Comparison of ENCODE assay signal across 10 mouse cellular contexts in the genomic region with DNA sequence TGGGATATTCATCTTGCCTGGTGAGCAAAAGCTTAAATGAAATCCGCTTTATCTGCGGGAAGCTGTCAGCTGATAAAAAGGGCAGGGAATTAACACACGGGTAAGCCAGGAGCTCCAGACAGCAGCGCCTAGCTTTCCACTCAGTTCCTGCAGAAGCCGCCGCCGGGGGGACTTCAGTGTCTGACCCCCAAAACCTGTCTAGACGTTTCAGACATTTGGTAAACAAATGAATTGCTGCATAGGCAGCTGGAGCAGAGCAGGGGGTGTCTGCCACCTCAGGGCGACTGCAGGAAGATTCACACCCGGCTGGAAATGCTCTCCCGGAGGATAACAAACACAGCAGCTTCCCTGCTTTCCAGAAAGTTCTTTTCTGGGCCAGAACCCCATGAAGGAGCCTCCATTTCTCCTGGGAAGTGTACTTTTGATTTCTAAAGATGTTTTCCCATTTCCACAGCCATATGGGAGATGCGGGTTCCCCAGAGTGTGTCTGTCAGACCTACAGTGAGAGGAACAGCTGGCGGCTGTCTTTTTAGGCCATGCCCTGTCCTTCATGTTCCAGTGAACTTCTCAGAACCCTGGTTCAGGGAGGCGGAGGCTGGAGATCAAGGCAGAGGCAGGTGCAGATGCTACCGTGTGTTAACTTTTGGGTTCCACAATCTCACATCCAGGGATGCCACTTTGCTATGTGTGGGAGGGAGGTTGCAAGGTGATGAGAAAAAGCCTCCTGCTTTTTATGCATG. TPM values are rescaled to one million over a fixed set of nuclear protein-coding genes. Genes with fewer than 3 reads are reported as not detected.
DNase-seq lines count a peak whose midpoint lies in the region; ATAC-seq lines count a peak whose summit lies in the region.
"Had no signal": no experiment of that assay in that cellular context is flagged by ENCODE, and none has a peak within 500 bp of the region (broad histone marks: within the 10 kb centered on the region; RNA-seq: fewer than 3 reads in every experiment).

No protein-coding gene starts in this region.

- no peak overlapping the region for H3K4me2 ChIP-seq in kidney, embryonic 14.5 days (replicated peaks; ENCODE audit: low read depth, low read length)
- H3K4me2 ChIP-seq in embryonic facial prominence, embryonic 13.5 days, result no peak overlapping the region
- no peak overlapping the region for H3K4me2 ChIP-seq in hindbrain, embryonic 14.5 days (replicated peaks)
- 0 out of 2 replicates have a peak overlapping the region, but pooled peaks have one; percentile 9 for H3K4me2 ChIP-seq in midbrain, embryonic 13.5 days (replicated peaks)

- DNase-seq in kidney, adult 9 months, result no peak
- no peak for DNase-seq in hindbrain, embryonic 14.5 days (ENCODE audit: low spot score)
- DNase-seq in MN1 (ENCODE audit: low spot score), result no peak
- DNase-seq in gastrocnemius, adult 8-10 months (ENCODE audit: low spot score in 2 of 2), result no peak
- no peak for DNase-seq in c-Kit-positive CD71-positive TER-119-positive erythroid progenitor cells, embryonic 14.5 days (ENCODE audit: low spot score)

- H3K9ac ChIP-seq in kidney, embryonic 14.5 days (ENCODE audit: low read depth, low read length), result no peak overlapping the region
- H3K9ac ChIP-seq in embryonic facial prominence, embryonic 13.5 days, result 0 out of 2 replicates have a peak overlapping the region, but pooled peaks have one; percentile 3
- H3K9ac ChIP-seq in hindbrain, embryonic 14.5 days, result peak overlapping the region; percentile 34; the same call in 1 of the 2 replicates
- no peak overlapping the region; the same call in 1 of the 2 replicates for H3K9ac ChIP-seq in midbrain, embryonic 13.5 days (replicated peaks)

- no peak for ATAC-seq in kidney, embryonic 14.5 days (ENCODE audit: low FRiP score, low TSS enrichment)
- no peak for ATAC-seq in embryonic facial prominence, embryonic 13.5 days (ENCODE audit: insufficient number of reproducible peaks, insufficient read depth, low FRiP score, low TSS enrichment, low read depth)
- no peak for ATAC-seq in hindbrain, embryonic 14.5 days (ENCODE audit: low FRiP score)
- ATAC-seq in midbrain, embryonic 13.5 days, result 0 out of 2 replicates have a peak, but pooled peaks have one; percentile 16

- no peaks in the 10 kb centered on the region for H3K36me3 ChIP-seq in kidney, embryonic 14.5 days (ENCODE audit: control insufficient read depth, insufficient read depth, low read length)
- no peaks in the 10 kb centered on the region for H3K36me3 ChIP-seq in embryonic facial prominence, embryonic 13.5 days
- no peaks in the 10 kb centered on the region for H3K36me3 ChIP-seq in hindbrain, embryonic 14.5 days (replicated peaks; ENCODE audit: control insufficient read depth, insufficient read depth)
- no peaks in the 10 kb centered on the region for H3K36me3 ChIP-seq in midbrain, embryonic 13.5 days

- WGBS in kidney, embryonic 14.5 days, result 12% methylated on average over 15 of the region's 15 CpGs
- WGBS in embryonic facial prominence, embryonic 13.5 days, result 14% methylated on average over 15 of the region's 15 CpGs
- 14% methylated on average over 15 of the region's 15 CpGs for WGBS in hindbrain, embryonic 14.5 days
- 11% methylated on average over 15 of the region's 15 CpGs for WGBS in midbrain, embryonic 13.5 days

- H3K4me1 ChIP-seq in kidney, embryonic 14.5 days (ENCODE audit: control insufficient read depth, insufficient read depth, low read length), result peaks cover 38% of the 10 kb centered on the region
- peaks cover 48% of the 10 kb centered on the region for H3K4me1 ChIP-seq in embryonic facial prominence, embryonic 13.5 days
- peaks cover 44% of the 10 kb centered on the region for H3K4me1 ChIP-seq in hindbrain, embryonic 14.5 days (replicated peaks; ENCODE audit: control insufficient read depth, insufficient read depth, low read length)
- H3K4me1 ChIP-seq in midbrain, embryonic 13.5 days (replicated peaks), result peaks cover 43% of the 10 kb centered on the region

- no peak overlapping the region for H3K4me3 ChIP-seq in kidney, embryonic 14.5 days (ENCODE audit: low read length)
- no peak overlapping the region for H3K4me3 ChIP-seq in embryonic facial prominence, embryonic 13.5 days
- H3K4me3 ChIP-seq in hindbrain, embryonic 14.5 days (replicated peaks; ENCODE audit: low read length), result no peak overlapping the region
- H3K4me3 ChIP-seq in midbrain, embryonic 13.5 days (replicated peaks), result no peak overlapping the region
- H3K4me3 ChIP-seq: myocyte had no signal

- no peaks in the 10 kb centered on the region for H3K27me3 ChIP-seq in kidney, embryonic 14.5 days (ENCODE audit: control insufficient read depth, insufficient read depth, low read length)
- peaks cover 9% of the 10 kb centered on the region; the same call in 1 of the 2 replicates for H3K27me3 ChIP-seq in embryonic facial prominence, embryonic 13.5 days
- H3K27me3 ChIP-seq in hindbrain, embryonic 14.5 days (ENCODE audit: control insufficient read depth, insufficient read depth, low read length), result 0 out of 2 replicates have a peak, but pooled peaks cover 6% of the 10 kb centered on the region
- peaks cover 9% of the 10 kb centered on the region for H3K27me3 ChIP-seq in midbrain, embryonic 13.5 days

- H3K27ac ChIP-seq in kidney, embryonic 14.5 days (ENCODE audit: low read depth, low read length), result peak overlapping the region; percentile 47; the same call in 1 of the 2 replicates
- peak overlapping the region; percentile 68 for H3K27ac ChIP-seq in embryonic facial prominence, embryonic 13.5 days
- peak overlapping the region; percentile 43; the same call in 1 of the 2 replicates for H3K27ac ChIP-seq in hindbrain, embryonic 14.5 days
- H3K27ac ChIP-seq in midbrain, embryonic 13.5 days, result peak overlapping the region; percentile 53

- H3K9me3 ChIP-seq in kidney, embryonic 14.5 days (ENCODE audit: control insufficient read depth, low read length), result no peaks in the 10 kb centered on the region
- H3K9me3 ChIP-seq in embryonic facial prominence, embryonic 13.5 days, result no peaks in the 10 kb centered on the region
- H3K9me3 ChIP-seq in hindbrain, embryonic 14.5 days (ENCODE audit: control insufficient read depth, low read length), result no peaks in the 10 kb centered on the region
- H3K9me3 ChIP-seq in midbrain, embryonic 13.5 days, result no peaks in the 10 kb centered on the region

RNA-seq across cellular contexts. Expression of a gene that starts 58.7 kb away (rescaled TPM):
- polyA plus RNA-seq in kidney, embryonic 14.5 days (2014; fragmentation: Nextera tagmentation; extraction: Ambion mirVana), result 4.9 and 5.8 TPM in 2 replicates
- 6.3 and 7.3 TPM in 2 replicates for polyA plus RNA-seq in embryonic facial prominence, embryonic 13.5 days (2015; fragmentation: Nextera tagmentation; extraction: Ambion mirVana)
- 5.3 and 5.4 TPM in 2 replicates for polyA plus RNA-seq in hindbrain, embryonic 14.5 days (2014; fragmentation: Nextera tagmentation; extraction: Ambion mirVana)
- 3.9 and 4.7 TPM in 2 replicates for polyA plus RNA-seq in midbrain, embryonic 13.5 days (2015; fragmentation: Nextera tagmentation; extraction: Ambion mirVana)
- 10 to 100 TPM; 10.8 to 23.7 (median 18.9) TPM for total RNA-seq in gastrocnemius, adult 8-10 months (2022)
- total RNA-seq: MEL had no signal

Comparison
In these comparisons a context has a peak if more than half of its experiments do, and no peak if none do; other contexts are left out.
1. H3K9ac ChIP-seq: peak in embryonic facial prominence, embryonic 13.5 days (single experiment) and hindbrain, embryonic 14.5 days (single experiment); none in kidney, embryonic 14.5 days (single experiment) and midbrain, embryonic 13.5 days (single experiment).
2. Peak in every context shown above with its lines, with median percentiles within 50 percentile points of each other: H3K27ac ChIP-seq.